Mouse (Mus musculus): ENCODE data around the gene Rxfp3. TPM values are rescaled to one million over a fixed set of nuclear protein-coding genes. Genes with fewer than 3 reads are reported as not detected.

Gene Rxfp3
- polyA plus RNA-seq (2012; rRNA removed), result 0.04 TPM in 2 replicates

DNA sequence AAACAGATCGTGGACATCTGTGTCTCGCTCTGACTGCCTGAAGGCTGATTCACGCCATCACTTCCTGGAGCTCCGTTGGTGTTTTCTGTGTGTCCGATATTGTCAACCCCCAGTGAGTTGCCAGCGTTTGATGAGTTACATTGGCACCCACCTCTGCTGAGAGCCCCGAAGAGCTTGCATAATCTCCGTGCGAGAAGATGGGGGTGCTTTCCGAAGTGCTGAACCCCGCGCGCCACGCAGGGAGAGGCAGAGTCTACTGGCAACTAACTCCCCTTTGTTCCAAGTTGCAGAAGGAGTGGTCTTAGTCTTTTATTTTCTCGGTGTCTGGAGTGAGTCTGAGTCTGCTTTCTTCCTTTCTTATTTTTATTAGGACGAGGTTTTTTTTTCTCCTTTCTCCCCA is at the start of gene Rxfp3:
Gene Rxfp3 (minus strand): TSS at position 281 of the 400 bp plus-strand sequence.
- no peak for DNase-seq (ENCODE audit: low read depth)

DNA sequence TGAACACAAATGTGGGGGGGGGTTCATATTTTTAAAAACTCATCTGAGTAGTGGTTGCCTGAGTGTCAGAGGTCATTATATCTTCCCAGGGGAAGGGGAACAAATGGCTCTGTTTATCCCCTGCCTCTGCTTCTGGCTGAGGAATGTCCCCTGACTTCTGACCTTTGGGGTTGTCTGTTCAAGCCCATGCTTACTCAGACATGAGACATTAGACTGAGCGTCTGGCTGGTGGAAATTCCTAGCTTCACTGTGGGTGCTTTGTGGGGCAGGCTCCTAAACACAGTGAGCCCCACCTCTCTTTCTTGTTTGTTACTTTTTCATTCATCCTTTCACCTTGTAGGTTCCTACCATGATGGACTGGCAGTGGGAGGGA is 47.2 kb upstream of the Rxfp3 start:
- no peak for DNase-seq (ENCODE audit: low read depth)

DNA sequence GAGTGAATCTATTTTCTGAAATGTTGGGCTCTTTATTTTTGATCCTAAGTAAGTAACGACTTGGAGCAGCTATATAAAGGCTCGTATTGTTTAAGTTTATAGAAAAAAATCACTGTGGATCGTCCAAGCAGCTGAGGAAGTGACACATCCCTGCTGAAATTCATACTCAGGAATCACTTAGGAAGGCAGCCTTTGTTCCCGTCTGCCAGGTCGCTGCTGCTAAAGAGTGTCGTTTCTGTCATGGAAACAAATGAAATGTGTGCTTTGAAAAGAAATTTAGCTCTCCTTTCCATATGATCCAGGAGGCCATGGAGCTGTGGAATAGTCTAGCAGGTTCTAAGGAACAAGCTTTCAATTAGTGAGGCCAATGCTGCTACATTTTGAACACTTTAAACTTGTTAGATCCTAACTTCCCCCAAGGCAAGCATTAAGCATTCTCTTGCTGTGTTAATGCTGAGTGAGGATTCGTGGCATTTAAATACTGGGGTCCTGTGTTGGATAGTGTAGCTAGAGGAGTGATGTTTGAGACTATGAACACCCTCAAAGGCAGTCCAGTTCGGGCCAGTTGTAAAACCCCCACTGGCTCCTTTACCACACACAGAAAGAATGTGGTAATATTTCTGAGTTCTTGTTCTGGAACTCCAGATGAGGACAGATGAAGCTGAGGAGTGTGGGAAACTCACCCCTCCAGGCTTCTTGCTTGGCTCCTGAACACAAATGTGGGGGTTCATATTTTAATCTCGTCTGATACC is 46.6 kb upstream of the Rxfp3 start:
- DNase-seq (ENCODE audit: low read depth), result no peak

DNA sequence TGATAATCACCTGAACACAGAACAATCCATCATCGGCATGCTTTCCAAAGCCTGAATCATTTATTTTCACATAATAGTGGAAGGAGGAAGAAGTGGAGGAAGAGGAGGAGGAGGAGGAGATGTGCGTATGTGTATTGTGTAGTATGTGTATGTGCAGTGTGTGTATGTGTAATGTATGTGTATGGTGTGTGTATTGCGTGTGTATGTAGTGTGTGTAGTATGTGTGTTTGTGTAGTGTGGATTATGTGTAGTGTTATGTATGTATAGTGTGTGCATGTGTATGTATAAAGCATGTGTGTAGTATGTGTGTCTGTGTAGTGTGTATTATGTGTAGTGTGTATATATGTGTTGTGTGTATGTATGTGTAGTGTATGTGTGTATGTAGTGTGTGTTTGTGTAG is 45.9 kb upstream of the Rxfp3 start:
- DNase-seq (ENCODE audit: low read depth), result no peak

DNA sequence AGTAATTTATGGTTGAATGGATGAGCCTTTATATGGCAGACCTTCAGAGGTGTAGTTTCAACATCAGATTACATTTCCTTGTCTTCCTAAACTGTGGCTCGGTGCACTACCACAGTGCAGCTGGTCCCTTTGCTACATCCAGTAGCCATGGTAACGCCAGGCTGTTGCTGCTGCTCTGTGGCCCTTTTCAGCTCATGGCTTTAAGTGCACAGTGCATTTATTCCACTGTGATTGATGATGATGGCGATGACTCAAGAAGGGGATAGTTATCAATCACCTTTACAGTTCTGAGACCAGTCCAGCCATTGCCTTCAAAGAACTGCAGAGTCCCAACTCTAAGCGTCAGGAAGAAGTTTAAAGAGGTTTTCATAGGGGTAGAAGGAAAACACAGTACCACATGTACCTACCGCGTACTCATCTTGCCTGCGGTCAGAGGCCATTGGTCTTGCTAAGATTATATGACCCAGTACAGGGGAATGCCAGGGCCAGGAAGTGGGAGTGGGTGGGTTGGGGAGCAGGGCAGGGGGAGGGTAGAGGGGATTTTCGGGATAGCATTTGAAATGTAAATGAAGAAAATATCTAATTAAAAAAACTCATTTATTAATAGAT is 45.3 kb upstream of the Rxfp3 start:
- DNase-seq (ENCODE audit: low read depth), result no peak

DNA sequence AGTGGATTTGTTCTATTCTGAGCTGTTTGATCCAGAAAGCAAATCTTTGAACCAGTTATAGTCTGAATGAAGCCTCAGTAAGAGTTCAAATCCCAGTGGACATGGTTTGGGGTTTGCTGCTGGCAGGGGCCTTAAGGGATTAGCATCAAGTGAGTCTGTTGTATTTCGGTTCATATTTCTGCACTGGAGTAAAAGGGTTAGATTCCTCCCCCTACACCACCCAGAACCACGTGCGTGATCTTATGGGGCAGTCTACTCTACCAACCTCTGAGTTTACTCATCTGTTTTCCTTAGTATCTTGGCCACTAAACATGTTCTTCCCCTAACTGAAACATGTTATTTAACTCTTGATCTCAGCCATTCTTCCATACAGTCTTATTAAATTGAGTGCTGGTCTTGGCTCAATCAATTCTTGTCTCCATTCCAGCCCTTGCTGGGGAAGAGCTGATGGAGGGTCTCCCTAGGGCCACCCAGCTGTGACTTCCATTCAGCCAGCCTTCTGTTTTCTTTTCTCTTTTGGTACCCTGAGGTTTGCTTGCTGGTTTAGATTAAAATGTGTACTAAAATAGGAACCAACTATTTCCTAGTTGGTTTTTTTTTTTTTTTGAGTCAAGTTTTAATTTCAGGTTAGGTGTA is 38.1 kb upstream of the Rxfp3 start:
- no peak for DNase-seq (ENCODE audit: low read depth)

DNA sequence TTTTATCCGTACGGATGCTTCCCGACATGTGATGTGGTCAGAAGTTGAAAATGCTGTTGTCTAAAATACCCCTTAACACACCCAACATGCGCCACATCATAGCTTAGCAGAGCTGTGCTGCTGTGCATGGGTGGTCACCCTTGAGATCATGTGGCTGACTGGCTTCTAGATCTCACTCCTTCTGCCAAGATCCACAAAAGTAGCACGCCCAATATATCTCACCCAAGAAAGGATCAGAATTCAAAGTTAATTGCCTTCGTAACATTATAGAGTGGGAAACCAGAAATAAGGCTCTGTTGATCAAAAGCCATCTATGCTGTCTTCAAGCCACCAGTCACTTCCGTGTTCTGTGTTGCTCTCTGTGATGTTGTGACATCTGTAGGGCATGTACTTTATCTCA is 30.1 kb upstream of the Rxfp3 start:
- DNase-seq (ENCODE audit: low read depth), result no peak

DNA sequence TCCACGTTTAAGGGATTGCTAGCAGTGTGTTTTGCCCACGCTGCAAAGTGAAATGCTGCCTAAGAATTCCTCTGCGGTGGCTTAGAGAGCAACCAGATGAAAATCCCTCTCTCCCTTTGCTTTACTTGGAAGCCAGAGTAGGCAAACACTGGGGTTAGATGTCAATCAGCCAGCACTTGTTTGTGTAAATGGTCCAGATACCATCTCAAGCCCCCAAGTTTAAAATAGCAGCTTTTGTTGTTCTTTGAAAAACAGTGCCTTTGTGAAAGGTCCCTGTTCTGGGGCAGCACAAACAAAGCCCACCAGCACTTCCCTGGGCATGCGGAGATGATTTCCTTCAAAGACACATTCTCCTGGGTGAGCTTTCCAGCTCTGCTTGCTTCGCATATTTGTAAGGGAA is 28.5 kb upstream of the Rxfp3 start:
- no peak for DNase-seq (ENCODE audit: low read depth)

DNA sequence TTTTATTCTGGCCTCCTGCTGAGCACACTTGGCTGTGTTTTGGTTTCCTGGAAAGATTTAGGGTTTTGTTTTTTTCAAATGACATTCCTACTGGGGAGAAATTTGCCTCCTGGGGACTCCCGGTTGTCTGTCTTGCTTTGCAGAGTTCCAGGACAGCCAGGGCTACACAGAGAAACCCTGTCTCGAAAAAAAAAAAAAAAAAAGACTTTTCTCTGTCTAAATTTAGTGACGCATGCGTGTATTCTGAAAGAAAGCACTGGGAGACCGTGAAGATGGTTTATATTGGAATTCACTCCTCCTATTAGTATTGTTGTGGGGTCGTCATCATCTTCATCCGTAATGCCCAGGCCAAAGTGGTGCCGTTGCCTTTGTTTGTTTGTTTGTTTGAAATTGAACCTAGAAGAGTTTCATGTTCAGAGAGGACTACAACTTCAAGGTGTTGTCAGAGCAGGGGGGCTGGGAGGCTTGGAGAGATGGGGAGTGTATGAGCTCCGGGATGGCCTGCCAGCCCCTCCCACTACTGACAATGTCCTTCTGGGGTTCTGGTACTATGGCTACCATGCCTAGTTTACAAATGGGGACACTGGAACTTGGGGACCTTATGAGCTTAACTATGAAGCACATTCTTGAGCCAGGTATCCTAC is 27.9 kb upstream of the Rxfp3 start:
- DNase-seq (ENCODE audit: low read depth), result no peak

DNA sequence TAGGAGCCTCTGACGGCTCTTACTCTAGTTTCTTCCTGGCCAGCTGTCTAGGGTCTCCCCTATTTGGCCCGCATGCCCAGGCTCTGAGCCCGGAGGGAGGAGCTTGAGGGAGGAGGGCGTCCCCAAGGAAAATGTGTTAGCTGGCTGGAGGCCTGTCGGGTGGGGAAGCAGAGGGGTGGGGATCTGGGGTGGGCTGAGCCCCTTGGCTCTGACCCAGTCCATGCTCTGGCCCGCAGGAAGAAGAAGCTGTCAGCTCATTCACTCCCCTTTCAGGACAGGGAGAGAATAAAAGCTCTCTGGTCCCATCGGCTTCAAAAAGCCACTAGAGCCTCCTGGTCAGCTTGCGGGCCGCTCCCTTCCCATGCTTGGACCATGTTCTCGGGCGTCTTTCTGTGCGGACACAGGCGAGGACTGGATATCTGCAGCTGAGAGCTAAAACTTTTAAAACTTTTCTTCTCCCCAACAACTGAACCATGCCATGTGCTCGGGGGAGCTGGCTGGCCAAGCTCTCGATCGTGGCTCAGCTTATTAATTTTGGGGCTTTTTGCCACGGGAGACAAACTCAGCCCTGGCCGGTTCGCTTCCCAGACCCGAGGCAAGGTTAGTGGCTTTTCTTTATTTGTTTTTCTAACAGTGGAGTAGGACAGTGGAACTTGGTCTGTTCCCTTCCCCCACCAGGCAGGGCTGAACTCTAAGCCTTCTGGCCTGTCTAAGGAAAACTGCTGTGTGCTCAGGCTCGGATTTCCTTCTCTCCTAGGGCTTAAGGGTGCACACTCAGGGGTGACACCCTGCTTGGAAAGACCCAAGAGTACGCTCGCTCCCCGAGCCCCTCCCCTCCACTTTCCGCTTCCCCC is 27.0 kb upstream of the Rxfp3 start, which contains the start of gene Adamts12:
Gene Adamts12 (plus strand): TSS at position 233 of the 854 bp plus-strand sequence.
- no peak for DNase-seq (ENCODE audit: low read depth)

DNA sequence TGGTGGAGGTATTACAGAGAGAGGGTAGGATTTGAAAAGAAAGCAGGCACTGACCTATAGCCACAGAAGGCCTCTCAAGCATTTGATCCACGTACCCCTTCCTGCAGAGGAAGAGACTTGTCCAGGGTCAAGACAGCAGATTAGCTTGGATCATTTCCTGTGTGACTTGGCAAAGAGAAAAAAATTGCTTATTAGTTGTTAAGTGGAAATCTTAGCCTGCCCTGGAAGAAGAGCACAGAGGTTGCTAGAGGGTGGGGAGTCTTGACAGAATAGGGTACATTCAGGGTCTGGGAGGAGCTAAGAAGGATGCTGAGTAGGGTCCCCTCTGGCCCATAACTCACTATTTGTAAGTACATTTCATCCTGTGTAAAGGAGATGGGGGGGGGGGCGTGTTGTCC is 26.4 kb upstream of the Rxfp3 start:
- DNase-seq (ENCODE audit: low read depth), result no peak

DNA sequence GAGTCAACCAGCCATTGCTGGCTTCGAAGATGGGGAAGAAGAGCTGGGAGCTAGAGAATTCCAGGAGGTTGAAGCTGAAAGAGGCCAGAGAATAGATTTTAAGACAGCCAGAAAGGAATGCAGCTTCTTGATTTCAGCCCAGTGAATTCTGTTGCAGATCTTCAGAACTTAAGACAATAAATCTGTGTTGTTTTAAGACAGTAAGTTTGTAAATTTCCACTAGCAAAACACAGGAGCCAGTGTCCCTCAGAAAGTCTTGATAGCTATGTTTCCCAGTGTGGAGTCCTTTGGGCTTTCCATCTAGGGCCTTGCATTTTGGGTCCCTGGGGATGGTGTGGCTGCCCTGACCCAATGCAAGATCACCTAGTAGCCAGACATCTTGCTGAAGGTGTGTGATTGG is 25.1 kb upstream of the Rxfp3 start:
- no peak for DNase-seq (ENCODE audit: low read depth)

DNA sequence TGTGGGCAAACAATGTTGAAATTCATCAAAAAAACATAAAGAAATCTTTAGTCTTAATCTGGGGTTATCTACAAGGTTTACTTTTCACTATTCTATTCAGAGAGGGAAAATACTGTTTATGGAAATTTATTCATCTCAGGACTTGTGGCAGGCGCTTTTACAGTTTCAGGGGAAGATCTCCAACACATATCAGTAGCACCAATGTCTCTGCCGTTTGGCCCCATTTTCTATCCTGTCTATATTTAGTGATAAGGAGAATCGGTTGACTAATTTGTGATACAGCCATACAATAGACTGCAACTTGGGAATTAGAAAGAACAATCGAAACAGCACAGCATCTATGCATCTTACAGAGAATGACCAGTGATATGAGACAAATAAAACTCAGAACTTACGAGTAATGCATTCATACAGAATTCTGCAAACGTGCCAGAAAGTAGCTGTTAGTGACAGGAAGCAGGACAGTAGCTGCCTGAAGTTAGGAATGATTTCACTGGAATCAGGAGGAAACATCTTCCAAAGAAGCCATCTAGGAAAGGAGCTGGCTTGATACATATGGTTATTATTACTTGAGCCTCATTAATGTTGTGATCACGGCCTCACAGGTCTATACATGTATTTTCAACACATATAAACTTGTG is 16.8 kb upstream of the Rxfp3 start:
- no peak for DNase-seq (ENCODE audit: low read depth)

DNA sequence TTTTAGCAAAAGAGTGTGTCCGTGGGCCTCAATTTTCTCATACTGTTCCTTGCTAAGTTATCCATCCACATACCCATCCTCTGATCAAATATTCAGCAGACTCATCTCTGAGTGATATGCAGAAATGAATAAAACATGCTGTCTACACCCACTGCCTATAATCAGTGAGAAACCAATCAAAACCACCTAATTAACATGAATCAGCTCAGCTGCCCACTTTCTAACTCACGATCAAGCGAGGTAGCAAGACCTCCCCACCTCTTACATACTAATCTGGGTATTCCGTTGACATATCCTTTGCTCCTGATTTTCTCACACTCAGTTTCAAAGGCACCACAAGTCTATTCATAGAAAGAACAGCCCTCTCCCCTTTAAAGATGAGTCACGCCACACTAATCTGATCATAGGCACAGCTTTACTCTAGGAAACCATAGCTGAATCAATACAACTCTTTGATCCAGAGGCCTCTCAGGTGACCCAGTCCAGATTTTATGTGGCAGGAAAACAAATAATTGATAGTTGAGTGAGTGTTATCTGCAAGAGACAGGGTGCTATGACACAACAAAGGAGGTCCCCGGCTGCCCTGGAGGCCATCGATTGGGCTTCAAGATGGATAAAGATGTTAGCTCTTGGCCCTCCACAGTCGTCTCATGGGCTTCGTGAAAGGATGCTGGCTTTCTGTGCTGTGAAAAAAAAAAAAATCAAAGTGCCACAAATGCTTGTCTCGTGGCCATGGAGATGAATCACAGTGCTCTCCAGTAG is 16.1 kb upstream of the Rxfp3 start:
- no peak for DNase-seq (ENCODE audit: low read depth)

DNA sequence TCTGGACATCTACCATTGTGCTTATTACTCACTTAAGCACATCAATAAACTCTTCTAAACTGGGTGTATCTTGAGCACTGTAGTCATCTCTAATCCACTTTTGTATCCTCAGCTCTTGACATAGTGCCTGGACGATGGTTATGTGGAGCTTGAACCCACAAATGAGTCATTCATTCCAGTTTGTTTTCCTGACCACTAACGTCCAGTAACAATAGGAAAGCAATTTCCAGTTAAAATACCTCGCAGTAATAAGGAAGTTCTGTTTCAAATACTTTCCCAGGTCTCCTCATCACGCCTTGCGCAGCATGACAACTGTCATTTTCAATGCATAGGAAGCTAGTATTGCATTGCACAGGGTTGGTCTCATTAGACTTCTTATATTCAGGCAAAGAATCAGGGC is 5.0 kb upstream of the Rxfp3 start:
- DNase-seq (ENCODE audit: low read depth), result no peak

DNA sequence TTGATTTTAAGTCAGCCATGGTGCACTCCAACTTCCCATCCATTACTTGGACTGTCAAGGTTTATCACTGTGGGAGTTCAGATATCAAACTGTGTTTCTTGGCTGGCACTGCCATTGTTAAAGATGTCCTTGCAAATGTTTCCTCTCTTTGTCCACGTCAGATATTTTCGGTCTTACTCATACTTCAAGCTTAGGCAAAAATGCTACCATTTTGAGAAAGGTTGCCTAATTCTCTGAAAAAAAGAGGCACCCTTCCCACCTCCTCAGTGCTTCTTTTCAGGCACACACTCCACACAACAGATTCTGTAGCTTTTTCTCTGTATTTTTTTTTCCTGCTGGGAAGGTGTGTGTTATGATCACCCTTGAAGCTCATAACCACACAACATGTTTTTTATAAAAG is 3.4 kb upstream of the Rxfp3 start:
- no peak for DNase-seq (ENCODE audit: low read depth)

DNA sequence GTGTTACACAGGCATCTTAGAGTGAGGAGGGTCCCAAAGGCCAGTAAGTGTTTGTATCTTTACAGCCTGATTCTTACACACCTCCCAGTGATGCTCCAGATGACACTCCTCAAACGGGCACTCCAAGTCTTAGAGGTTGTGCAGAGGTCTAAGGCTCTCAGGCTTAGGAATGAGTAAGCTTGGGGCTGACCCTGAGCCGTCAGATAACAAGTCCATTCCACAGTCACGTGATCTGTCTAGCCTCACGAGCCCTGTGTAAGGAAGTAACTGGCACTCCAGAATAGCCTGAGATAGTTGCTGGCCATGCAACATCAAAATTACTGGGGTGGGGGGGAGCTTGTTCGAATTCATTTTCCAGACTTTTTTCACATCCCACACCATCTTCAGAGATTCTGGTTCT is 2.3 kb upstream of the Rxfp3 start:
- DNase-seq (ENCODE audit: low read depth), result no peak

DNA sequence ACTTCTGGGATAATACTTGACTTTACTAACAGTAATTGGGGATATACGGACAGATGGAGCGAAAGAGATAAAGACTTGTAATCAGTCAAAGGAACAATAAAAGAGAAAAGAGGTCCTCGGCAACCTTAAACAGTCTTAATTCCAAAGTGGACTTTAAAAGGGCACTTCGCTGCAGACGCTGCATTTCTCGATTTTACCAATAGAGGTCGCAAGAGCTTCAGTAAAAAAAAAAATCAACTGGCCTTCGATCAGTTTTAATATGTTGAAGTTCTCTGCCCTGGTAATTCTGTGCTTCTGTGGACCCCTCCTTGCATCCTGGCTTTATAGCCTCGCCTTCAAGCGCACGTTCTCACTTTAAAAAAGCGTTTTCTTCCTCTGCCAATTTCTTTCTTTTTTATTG is 685 bp upstream of the Rxfp3 start:
- no peak for DNase-seq (ENCODE audit: low read depth)

DNA sequence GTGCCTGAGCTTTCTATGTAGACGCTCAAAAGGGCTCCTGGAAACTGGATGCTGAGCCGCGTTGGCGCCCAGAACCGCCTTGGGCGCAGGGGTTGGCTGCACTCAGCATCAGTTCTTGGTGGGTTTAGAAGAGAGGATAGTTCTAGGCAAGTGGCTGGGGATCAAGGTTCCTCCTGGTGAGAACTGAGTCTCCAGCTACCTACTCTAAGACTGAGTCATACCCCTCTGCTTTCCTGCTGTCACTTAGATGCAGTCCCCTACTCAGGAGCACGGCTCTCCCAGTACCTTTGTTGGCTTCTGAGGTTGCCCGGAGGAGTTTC is 455 bp downstream of the Rxfp3 start:
- DNase-seq (ENCODE audit: low read depth), result no peak

DNA sequence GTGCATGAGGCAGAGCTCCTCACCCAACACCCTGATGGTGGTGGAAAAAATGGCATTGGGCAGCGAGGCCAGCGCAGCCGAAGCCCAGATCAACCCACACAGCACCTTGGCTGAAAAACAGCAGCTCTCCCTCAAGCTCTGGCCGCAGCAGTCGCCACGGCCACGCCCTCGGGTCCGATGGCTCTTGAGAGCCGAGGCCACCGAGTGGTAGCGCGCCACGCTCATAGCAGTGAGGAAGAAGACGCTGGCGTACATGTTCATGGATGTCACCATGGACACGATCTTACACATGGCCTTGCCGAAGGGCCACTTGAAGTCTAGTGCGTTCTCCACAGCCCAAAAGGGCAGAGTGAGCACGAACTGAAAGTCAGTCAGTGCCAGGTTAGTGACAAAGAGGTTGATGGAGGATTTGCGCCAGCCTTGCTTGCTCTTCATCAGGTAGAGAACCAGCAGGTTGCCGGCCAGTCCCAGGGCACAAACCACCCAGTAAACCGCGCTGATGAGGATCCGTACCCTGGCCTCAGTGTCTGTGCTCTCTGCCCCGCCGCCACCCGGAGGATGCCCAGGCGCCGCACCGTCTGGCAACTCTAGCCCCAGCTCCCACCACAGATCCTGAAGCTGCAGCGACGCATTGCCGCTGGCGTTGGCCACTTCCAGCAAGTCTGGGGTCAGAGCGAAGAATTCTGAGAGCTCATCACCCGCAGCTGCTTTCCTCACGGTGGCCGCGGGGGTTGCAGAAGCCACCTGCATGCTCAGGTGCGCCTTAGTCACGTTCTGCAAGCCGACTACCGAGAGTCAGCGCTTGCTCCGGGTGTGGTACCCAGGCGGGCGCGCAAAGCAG is 1.0 kb downstream of the Rxfp3 start:
- DNase-seq (ENCODE audit: low read depth), result no peak
